Mouse (Mus musculus) left cerebral cortex, adult 2 months (tissue): Measurements from ENCODE around the gene Micu1. TPM values are rescaled to one million over a fixed set of nuclear protein-coding genes. Genes with fewer than 3 reads are reported as not detected.

Experiments
- DNase-seq, 2 experiments: peaks; one replicate each; pipeline ENCODE4 v3.0.0; 2021 to 2022; ENCODE audit warnings: low spot score in 2 of 2, mixed read lengths in 1 of 2; ENCODE audit errors: extremely low spot score in 1 of 2
- H3K27ac ChIP-seq: fragments of 200-600 bp; 2 replicates; pipeline ENCODE4 v1.8.1; 2022
- H3K4me3 ChIP-seq: fragments of 200-600 bp; 2 replicates; pipeline ENCODE4 v1.8.1; 2022
- CTCF ChIP-seq: fragments of 200-600 bp; IDR thresholded peaks from 2 replicates; pipeline ENCODE4 v1.8.1; 2022; ENCODE audit warnings: antibody characterized with exemption, mild to moderate bottlenecking, moderate library complexity
- intact Hi-C: fragments of 180-260 bp; cut with DNase I; formaldehyde crosslinking; loops from one replicate; pipeline ENCODE4 v1.15.1; 2025
- total RNA-seq, 2 experiments: library from RNA; stranded (reverse); gene quantifications; 2 replicates each; pipeline ENCODE4 v1.2.3; 2021

Gene Micu1
- total RNA-seq, 2 experiments from 2014 or later: 85.2 to 89.9 TPM

DNA sequence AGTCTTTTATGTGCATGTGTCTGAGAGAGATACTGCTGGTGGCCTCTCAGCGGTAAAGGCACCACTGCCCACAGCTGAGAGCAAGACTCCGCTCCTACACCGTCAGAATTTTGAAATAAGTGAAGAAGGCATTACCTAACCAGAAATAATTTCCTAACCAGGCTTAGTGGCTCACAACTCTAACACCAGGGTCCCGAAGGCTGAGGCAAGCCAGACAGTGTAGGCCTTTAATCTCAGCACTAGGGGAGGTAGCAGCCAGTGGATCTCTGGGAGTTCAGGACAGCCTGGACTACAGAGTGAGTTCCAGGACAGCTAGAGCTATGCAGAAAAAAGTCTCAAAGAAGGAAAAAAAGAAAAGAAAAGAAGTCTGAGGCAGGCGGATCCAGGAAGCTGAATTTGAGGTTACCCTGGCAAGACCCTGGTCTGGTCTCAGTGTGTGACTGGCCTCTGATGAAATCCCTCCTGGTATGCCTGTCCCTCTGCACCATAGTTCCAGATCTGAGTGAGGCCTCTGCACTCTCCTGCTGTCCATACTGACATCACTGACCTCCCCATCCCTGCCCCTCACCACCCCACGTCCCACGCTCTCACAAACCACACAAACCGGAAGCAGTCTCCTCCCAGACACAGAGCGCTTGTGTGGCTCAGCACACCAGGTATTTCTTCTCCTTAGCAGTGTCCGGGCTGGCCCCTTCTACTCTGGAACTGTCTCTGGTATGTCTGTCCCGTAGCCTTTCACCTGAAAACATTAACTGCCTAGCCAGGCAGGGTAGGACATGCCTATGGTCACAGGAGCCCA is 146.0 kb downstream of the Micu1 start:
- intact Hi-C loops: no loop called here
- no peak for DNase-seq
- Histone ChIP-seq H3K4me3 (no peak overlapping the region), H3K27ac (no peak overlapping the region; the same call in 1 of the 2 replicates)
- TF ChIP-seq CTCF: no peak

- intact Hi-C loops: no loop called here
- H3K4me3 ChIP-seq: no peak overlapping the region
- no peak overlapping the region for H3K27ac ChIP-seq
- no peak for DNase-seq
- no peak for TF ChIP-seq CTCF
These were observed 146.7 kb downstream of the Micu1 start for GRCm38 (mm10) chr10:59848953-59849352.

DNA sequence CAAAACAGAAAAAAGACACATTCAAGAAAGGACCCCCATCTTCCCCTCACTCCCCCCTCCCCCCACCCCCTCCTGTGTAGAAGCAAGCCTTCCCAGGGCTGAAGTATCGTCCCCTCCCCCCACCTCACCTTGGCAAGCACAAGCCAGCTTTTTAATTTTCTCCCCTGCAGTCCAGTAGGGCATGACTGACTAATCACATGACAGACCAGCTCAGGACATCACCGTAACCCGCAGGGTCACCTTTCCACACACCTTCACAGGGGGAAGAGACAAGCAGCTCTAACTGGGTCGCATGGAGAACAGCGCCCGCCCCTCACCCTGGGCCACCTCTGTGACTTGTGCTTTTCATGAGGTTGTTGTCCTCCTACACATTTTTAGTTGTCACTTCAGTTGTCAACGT is 147.1 kb downstream of the Micu1 start:
- Histone ChIP-seq H3K4me3 (no peak overlapping the region), H3K27ac (no peak overlapping the region)
- no peak for TF ChIP-seq CTCF
- no peak for DNase-seq
- intact Hi-C loops: no loop called here

- TF ChIP-seq CTCF: no peak
- DNase-seq: no peak
- intact Hi-C loops: no loop called here
- Histone ChIP-seq H3K4me3 (no peak overlapping the region), H3K27ac (no peak overlapping the region)
These were observed 154.9 kb downstream of the Micu1 start for GRCm38 (mm10) chr10:59857157-59857556.

DNA sequence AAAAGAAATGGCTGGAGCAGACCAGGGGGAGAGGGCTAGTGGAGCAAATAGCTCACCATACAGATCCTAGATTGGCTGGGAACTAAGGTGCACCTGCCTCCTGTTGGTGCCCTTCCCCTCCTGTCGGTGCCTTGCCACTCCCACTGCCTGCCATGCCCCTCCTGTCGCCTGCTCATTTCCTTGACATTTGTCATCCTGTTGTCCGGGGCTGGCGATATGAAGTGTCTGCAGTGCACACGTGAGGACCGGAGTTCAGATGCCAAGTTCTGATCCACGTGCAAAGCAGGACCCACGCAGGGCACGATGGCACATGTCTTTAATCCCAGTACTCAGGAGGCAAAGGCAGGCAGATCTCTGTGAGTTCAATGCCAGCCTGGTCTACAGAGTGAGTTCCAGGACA is 158.4 kb downstream of the Micu1 start:
- Histone ChIP-seq H3K27ac (no peak overlapping the region), H3K4me3 (no peak overlapping the region)
- intact Hi-C loops: loop anchor here (10.0 kb wide), 2 partner anchors 496 to 696 kb away; no protein-coding TSS in a partner anchor
- no peak for DNase-seq
- TF ChIP-seq CTCF: no peak

DNA sequence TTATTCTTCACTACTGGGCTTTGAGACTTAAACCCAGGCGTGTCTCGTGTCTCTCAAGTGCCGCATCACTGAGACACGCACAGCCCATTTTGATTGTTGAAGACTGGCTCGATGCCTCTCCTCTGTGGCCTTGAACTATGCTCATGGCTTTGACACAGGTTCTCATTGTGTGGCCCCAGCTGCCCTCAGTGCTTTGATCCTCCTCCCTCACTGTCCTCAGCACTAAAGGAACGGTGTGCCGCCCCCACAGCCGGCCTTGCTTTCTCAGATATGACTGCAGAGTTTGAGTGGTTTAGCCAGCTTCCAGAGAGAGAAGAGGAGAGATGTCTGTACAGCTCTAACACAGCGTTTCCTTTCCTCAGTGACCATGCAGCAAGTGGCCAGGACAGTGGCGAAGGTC is 158.9 kb downstream of the Micu1 start:
- DNase-seq: no peak
- intact Hi-C loops: loop anchor here (10.0 kb wide), 2 partner anchors 496 to 696 kb away; no protein-coding TSS in a partner anchor
- no peak overlapping the region for H3K4me3 ChIP-seq
- no peak overlapping the region for H3K27ac ChIP-seq
- TF ChIP-seq CTCF: no peak

- Histone ChIP-seq H3K27ac (no peak overlapping the region), H3K4me3 (no peak overlapping the region)
- no peak for TF ChIP-seq CTCF
- intact Hi-C loops: loop anchor here (10.0 kb wide), 2 partner anchors 498 to 698 kb away; no protein-coding TSS in a partner anchor
- no peak for DNase-seq
These were observed 160.7 kb downstream of the Micu1 start for GRCm38 (mm10) chr10:59862816-59863440.

GRCm38 (mm10) chr10:59863620-59864019 is 161.3 kb downstream of the Micu1 start:
- H3K27ac ChIP-seq: peak overlapping the region; percentile 19; the same call in 1 of the 2 replicates
- no peak for DNase-seq
- H3K4me3 ChIP-seq: no peak overlapping the region
- intact Hi-C loops: loop anchor here (10.0 kb wide), 2 partner anchors 499 to 699 kb away; no protein-coding TSS in a partner anchor
- TF ChIP-seq CTCF: no peak

DNA sequence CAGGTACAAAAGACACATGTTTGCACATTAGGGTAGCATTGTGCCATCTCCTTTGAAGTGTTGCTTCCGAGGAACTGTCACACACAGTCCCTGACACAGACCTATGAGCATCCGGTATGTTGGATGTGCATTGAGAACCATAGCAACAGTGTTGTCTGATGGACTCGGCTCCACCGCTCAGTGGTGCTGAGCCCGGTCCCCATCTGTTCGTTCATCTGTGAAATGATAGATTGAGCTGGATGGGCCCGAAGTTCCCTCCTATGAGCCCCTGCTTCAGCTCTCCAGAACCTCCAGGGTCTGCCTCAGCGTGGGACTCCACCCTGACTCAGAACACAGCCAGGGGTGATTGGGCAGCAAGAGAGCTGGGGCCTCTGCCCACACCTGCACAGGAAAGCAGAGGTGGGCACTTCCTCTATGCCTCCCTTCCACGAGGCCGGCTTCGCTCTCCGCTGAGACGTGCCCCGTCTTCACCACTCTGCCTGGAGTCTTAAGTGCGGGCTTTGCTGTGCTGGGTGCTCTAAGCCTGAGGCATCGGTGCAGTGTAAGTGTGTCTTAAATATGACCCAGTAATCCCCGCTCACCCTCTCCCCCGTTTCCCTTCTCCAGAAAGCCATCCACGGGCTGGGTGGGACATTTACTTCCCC is 162.1 kb downstream of the Micu1 start:
- intact Hi-C loops: loop anchor here (10.0 kb wide), 2 partner anchors 500 to 700 kb away; no protein-coding TSS in a partner anchor
- no peak for TF ChIP-seq CTCF
- DNase-seq: no peak
- H3K27ac ChIP-seq: no peak overlapping the region
- H3K4me3 ChIP-seq: no peak overlapping the region

GRCm38 (mm10) chr10:59864884-59865726 is 162.8 kb downstream of the Micu1 start:
- peak; percentile 84 to 91 for DNase-seq
- TF ChIP-seq CTCF: peak; percentile 99
- intact Hi-C loops: loop anchor here (1.0 to 10.0 kb wide), 6 partner anchors 248 to 700 kb away; partner anchors contain the start of genes Gm10322 and Mcu
- H3K4me3 ChIP-seq: no peak overlapping the region
- H3K27ac ChIP-seq: no peak overlapping the region

- DNase-seq: no peak
- Histone ChIP-seq H3K27ac (no peak overlapping the region), H3K4me3 (no peak overlapping the region)
- intact Hi-C loops: loop anchor here (5.0 to 10.0 kb wide), 4 partner anchors 251 to 703 kb away; partner anchors contain the start of genes Gm10322 and Mcu
- TF ChIP-seq CTCF: no peak
These were observed 166.0 kb downstream of the Micu1 start for GRCm38 (mm10) chr10:59868266-59868665.
